Mouse (Mus musculus) embryonic fibroblast, embryonic 13.5 days (primary cell): ENCODE data around the gene Tnni1.

ENCODE experiments used
- CTCF ChIP-seq: IDR thresholded peaks from 2 replicates; pipeline ENCODE4 v1.5.1; 2011; ENCODE audit warnings: mild to moderate bottlenecking, control low read depth, low read length, moderate library complexity, borderline replicate concordance; ENCODE audit not compliant: insufficient read depth
- POLR2A ChIP-seq: IDR thresholded peaks from 2 replicates; pipeline ENCODE4 v1.6.1; 2011; ENCODE audit warnings: low read depth, mild to moderate bottlenecking, control low read depth, low read length, moderate library complexity

- no peak for TF ChIP-seq CTCF
- TF ChIP-seq POLR2A = no peak
Measured at GRCm38 (mm10) chr1:135761728-135762127, 17.5 kb upstream of the Tnni1 start.
